Mouse (Mus musculus) brain, embryonic 14.5 days (tissue): ENCODE data around the gene Slc26a3. TPM values are rescaled to one million over a fixed set of nuclear protein-coding genes. Genes with fewer than 3 reads are reported as not detected.
A peak's percentile ranks its signal among the peaks of the same experiment; 100 is the strongest.

Experiments
- DNase-seq: peaks from one replicate; pipeline ENCODE4 v3.0.0-alpha.2; 2011; ENCODE audit warnings: low read depth
- CTCF ChIP-seq: fragments of 200-500 bp; IDR thresholded peaks from 2 replicates; pipeline ENCODE4 v1.5.1; 2012; ENCODE audit warnings: inconsistent platforms, mild to moderate bottlenecking, moderate library complexity, borderline replicate concordance; ENCODE audit not compliant: insufficient read depth, insufficient read length; ENCODE audit errors: extremely low read depth
- POLR2A ChIP-seq: fragments of 200-500 bp; IDR thresholded peaks from 2 replicates; pipeline ENCODE4 v1.6.1; 2012; ENCODE audit warnings: mild to moderate bottlenecking, inconsistent platforms, borderline replicate concordance; ENCODE audit not compliant: poor library complexity, insufficient read depth, insufficient read length, severe bottlenecking; ENCODE audit errors: extremely low read depth
- polyA plus RNA-seq: library from polyadenylated mRNA; depleted of rRNA; stranded (reverse); fragments of >200 nt; gene quantifications from 2 replicates; pipeline ENCODE4 v1.2.3, GENCODE M21; 2012; rRNA removed

The Slc26a3 gene
- polyA plus RNA-seq: 0.05 and 0.10 TPM in 2 replicates

DNA sequence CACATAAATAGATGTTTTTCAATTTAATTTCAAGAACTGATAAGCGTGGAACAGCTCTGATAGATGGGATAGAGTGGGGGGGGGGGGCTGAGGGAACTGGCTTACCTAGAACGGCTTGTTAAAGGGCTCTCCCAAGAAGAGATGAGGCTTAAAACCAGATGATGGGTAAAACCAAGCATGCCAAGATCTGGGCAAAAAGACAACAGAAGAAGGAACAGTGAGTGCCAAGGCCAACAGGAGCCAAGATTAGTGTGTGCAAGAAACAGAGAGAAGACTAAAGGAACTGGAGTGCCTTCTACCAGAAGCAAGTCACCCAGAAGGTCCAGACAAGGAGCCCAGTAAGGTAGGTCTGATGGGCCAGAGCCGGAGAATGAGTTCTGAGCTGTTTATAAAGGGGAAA lies at the start of gene Slc26a3:
TSS of gene Slc26a3 (plus strand) at position 301 of the 400 bp plus-strand sequence.
- TF ChIP-seq POLR2A (no peak), CTCF (no peak)
- no peak for DNase-seq

DNA sequence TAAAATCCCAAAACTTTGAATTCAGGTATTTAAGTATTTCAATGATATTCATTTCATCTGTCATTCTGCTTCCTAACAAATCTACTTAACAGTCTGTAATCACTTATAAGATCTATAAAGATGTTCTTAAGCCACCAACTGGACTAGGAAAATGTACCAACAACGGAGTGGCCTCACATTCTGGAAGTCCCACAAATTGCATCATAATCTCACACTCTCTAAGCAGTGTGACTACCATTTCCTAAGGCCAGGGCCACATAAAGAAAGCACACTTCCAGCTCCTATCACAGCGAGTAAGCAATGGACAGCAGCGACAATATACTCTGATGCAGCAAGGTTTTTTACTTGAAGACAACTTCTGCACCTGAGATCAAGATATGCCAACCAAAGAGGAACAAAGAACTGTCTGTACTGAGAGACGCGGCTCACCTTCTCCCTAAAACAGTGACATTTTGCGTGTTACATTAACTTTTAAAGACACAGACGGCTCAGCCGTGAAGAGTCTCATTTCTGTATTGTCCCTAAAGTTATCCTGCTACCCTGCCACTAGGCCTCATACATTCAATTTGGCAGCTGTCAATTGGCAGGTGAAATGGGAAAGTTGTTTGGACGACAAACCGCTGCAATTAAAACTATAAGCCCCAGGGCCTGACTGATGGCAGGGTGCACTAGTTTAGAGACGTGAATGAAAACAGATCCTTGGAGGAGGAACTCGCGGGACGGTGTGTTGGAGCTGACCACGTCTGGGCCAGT lies 40.3 kb upstream of the Slc26a3 start:
- TF ChIP-seq CTCF (no peak), POLR2A (no peak)
- no peak for DNase-seq

DNA sequence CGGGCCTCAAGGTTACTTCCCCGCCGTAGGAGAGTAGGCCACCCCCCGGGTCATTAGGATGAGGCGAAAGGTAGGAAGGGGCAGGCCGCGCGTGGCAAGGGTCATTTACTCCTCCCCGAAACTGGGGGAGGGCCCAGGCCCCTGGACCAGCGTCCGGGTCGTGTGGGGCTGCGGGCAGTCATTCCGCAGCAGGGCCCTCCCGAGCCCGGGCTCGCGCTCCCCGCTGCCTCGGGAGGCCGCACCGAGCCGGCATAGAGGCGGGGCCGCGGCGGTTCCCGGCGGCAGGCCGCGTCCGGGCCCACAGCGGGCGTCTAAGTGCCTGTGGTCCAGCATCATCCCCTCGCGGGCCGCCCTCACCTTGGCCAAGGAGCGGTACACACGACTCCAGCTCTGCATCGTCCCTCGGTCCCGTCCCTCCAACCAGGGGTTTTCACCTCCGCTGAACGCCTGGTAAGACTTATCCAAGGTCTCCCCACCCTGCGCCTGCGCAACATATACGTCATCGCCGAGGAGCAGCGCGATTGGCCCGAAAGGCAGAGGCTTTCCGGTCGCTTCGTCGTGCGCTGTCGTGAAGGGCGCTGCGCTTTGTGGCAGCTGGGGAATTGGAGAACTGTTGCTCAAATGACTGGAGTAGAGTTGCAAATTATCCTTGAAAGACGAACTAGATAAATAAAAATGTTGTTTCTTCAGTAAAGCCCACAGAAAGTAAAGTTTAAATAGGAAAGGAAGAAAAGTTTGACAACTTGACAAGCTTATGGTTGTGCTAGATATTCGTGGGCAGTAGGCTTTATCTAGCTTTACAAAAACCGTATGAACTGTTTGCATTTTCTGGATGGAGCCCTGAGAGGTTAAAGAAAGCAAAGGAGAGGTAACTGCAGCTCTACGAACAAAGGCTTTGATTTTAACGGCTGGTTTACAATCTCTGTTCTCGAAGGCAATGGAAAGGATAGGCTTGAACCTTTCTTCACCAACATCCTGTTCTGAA lies 39.4 kb upstream of the Slc26a3 start, which contains the start of gene Dld:
TSS of gene Dld (minus strand) at position 510 of the 985 bp plus-strand sequence.
- DNase-seq: peak; percentile 99
- TF ChIP-seq POLR2A (peak; percentile 41; the same call in 1 of the 2 replicates), CTCF (no peak)

DNA sequence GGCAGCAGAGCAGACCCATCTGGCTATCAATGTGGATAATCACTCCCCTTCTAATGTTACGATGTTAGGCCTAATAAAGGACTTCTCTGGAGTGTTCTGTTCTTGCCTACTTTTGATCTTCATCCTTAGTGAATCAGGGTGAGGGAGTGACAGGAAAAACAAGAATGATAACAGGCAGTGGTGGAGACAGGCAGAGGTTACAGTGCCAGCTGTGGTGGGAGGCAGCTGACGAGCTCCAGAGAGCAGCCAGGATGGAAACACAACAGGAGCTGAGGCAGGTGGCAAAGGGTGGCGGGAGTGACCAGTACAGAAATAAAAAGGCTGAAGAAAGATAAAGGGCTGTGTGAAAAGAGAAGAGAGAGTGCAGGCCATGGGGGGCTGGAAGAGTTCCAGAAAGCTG lies 24.2 kb upstream of the Slc26a3 start:
- TF ChIP-seq CTCF: no peak
- no peak for TF ChIP-seq POLR2A
- DNase-seq: peak; percentile 16

DNA sequence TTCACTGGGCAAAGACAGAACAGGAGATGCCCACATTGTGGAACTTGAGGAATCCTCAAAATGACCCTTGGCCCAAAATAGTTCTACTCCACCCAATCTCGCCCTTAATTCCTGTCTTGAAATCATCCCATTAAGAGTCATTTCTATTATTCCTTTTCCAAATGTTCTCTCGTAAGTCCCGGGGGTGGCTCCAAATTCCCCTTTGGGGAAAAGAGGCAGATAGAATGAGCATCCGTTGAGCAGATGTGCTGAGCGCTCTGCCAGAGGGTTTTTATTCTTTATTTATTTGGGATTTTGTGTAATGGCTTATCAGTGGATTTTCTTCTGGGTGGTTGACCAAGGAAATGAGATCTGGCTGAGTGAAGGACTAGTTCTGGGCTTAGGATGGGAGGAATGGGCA lies 22.9 kb upstream of the Slc26a3 start:
- no peak for TF ChIP-seq CTCF
- TF ChIP-seq POLR2A: no peak
- no peak for DNase-seq

DNA sequence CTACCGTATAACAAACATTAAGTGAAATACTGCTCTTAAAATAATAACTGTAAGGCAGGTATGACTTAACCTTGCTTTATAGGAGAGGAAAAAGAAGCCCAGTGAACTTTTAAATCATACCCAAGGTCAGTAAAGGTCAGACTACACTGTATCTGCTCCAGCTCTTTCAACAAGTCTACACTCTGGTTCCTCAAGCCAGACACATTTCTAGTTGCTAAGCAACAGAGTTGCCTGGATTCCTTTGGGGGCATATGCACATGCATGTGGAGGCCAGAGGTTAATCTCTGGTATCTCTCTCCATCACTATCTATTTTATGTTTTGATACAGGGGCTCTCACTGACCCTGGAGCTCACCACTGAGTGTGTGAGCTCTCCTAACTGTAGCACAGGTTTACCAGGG lies 21.6 kb upstream of the Slc26a3 start:
- TF ChIP-seq POLR2A (no peak), CTCF (no peak)
- no peak for DNase-seq

DNA sequence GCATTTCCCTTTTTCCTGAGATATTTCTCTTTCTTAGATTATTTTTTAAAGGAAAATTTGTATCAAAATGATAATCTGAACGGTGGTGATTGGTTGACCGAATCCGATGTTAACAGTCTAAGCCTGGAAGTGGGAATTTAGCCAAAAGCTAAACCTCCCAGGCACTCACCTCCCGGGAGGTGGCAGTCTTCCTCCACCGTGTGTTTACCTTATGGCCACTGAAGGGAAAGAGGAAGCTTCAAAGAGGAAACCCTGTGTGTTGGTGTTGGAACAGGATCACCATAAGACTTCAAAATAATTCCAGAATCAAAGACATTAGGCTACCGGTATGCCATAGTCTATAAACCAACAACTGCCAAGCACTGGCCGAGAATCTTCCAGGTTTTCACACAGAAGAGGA lies 21.0 kb upstream of the Slc26a3 start:
- no peak for TF ChIP-seq POLR2A
- no peak for TF ChIP-seq CTCF
- DNase-seq: no peak

DNA sequence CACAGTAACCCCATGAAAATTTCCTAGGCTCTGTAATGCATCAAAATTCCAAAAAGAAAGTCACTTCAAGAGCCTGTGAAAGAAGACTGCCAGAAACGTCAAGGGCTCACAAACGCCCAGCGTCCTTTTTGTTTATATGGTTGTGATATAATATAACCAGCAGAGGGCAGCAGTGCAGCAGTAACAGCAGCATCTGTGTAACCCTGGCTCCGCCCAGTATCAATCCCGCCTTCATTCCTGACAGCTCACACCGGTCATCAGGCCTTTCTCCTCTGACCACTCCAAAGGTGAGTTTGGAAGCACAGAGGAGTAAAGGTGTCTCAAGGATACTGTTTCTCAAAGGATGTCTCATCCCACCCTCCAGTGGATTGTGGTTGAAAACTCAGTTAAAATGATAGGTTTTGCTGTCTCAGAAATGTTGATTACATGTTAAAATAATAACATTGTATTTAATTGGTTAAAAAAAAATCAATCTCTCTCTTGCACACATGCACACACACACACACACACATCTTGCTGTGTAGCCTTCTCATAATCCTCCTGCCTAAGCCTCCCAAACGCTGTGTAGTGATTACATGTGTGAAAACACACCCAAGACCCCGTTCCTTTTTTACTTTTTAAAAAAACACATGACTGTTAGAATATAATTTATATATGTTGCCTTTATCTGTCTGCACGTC lies 15.9 kb upstream of the Slc26a3 start:
- peak; percentile 89 for DNase-seq
- TF ChIP-seq CTCF (peak; percentile 80; the same call in 1 of the 2 replicates), POLR2A (no peak)

DNA sequence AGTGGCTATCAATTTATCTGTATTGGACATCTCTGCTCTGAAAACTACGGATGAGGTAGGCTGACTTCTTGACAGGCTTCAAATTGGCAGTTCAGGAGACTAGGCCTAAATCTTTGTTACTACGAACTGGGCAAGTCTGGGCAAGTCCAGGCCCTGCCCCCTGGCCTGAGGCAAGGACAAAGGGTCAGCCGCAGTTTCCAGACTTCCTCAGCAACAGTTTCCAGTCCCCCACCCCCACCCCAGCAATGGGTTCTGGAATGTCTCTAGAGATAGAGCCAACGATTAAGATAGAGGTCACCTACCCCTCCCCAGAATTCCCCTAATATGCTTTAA lies 15.4 kb upstream of the Slc26a3 start:
- DNase-seq: no peak
- TF ChIP-seq CTCF: no peak
- TF ChIP-seq POLR2A: no peak

DNA sequence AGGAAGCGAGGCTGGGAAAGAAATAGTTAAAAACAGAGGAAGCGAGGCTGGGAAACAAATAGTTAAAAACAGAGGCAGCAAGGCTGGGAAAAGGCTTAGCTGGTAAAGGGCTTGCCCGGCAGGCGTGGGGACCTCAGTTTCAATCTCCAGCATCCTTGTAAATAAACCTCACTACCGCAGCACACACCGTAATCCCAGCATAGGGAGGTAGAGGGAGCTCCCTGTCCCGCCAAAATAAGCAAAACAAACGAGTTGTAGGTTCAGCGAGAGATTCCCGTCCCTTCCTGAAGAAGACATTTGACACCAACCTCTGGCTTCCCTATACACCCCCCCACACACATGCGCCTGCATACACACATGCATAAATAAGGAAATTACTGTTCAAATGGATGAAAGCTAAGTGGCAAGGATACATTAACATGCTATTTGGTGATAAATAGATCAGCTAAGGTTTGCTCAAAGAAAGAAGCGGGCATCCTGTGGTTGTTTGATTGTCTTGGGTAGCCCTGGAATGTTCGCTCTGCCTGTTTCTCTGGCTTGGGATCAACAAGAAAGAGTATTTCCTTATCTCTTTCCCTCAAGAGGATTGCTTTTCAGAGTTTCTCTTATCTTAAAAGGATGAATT lies 14.2 kb upstream of the Slc26a3 start:
- peak; percentile 80 for DNase-seq
- no peak for TF ChIP-seq POLR2A
- peak; percentile 43; the same call in 1 of the 2 replicates for TF ChIP-seq CTCF
